Mouse (Mus musculus): ENCODE measurements around the gene Rpp40. TPM values are rescaled to one million over a fixed set of nuclear protein-coding genes. Genes with fewer than 3 reads are reported as not detected.

The Rpp40 gene
- total and polyA plus RNA-seq, 3 experiments = 11.4 to 15.3 (median 13.2) TPM

DNA sequence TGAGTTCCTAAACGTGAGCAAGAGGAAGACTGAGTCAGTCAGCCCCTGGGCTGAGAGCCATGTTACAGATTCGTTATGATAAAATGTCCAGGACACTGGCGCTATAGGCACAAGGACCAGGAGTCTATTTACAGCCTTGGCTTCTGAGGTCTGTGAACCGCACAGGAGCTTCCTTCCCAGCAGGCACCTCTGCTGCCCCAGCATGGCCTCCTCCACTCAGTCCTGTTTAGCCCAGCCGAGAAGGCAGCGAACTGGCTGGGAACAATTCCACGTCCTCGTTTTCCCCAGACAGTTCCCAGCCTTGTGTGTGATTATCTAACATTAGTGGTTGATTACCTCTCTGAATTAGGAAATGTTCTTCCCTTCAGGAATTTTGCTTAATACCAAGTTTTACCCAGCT is 45.2 kb downstream of the Rpp40 start:
- H3K27me3 ChIP-seq (ENCODE audit: insufficient read depth, low read length) = no peaks in the 10 kb centered on the region
- H3K4me3 ChIP-seq (ENCODE audit: low read depth, low read length) = no peak overlapping the region
- H3K36me3 ChIP-seq (replicated peaks) = peaks cover 100% of the 10 kb centered on the region
- no peak for ATAC-seq (ENCODE audit: extremely low read depth, insufficient number of reproducible peaks, low FRiP score, poor library complexity, severe bottlenecking)
- TF ChIP-seq POLR2AphosphoS5 (IDR thresholded peaks at IDR 0.05; ENCODE audit: insufficient replicate concordance, low read depth, low read length) = no peak
- no peak for TF ChIP-seq CTCF (IDR thresholded peaks at IDR 0.05; ENCODE audit: low read depth, low read length)
- TF ChIP-seq GATA1 (IDR thresholded peaks at IDR 0.05; ENCODE audit: borderline replicate concordance, low read length) = no peak
- no peak for TF ChIP-seq TAL1 (conservative IDR thresholded peaks at IDR 0.05; ENCODE audit: low read depth, low read length)
- TF ChIP-seq GATA2 (IDR thresholded peaks at IDR 0.05; ENCODE audit: borderline replicate concordance, low read depth, low read length) = no peak
- DNase-seq (ENCODE audit: low spot score) = no peak
- no peaks in the 10 kb centered on the region for H3K4me1 ChIP-seq (ENCODE audit: insufficient read depth, low read depth, low read length)
- H3K9me3 ChIP-seq (replicated peaks) = no peaks in the 10 kb centered on the region

DNA sequence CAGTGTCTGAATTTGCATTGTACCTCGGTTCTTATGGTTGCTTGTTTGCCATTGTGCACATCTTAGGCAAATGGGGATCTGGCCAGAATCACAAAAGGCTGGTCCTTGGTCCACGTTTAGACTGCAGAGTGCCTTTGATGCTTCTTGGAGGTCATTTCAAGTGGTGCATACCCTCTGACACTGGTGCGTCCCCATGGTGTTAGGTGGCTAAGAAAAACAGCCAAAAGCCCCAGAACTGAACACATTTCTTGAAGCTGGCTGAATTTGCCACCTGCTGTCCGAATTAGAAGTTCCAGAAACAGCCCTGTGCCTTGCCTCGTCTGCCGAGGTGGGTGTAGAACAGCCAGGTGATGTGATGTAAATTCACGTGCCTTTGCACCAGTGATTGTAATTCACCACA is 48.7 kb downstream of the Rpp40 start:
- H3K27me3 ChIP-seq (ENCODE audit: insufficient read depth, low read length) = no peaks in the 10 kb centered on the region
- TF ChIP-seq GATA2 (IDR thresholded peaks at IDR 0.05; ENCODE audit: borderline replicate concordance, low read depth, low read length) = no peak
- TF ChIP-seq TAL1 (conservative IDR thresholded peaks at IDR 0.05; ENCODE audit: low read depth, low read length) = no peak
- TF ChIP-seq POLR2AphosphoS5 (IDR thresholded peaks at IDR 0.05; ENCODE audit: insufficient replicate concordance, low read depth, low read length) = no peak
- TF ChIP-seq GATA1 (IDR thresholded peaks at IDR 0.05; ENCODE audit: borderline replicate concordance, low read length) = no peak
- TF ChIP-seq CTCF (IDR thresholded peaks at IDR 0.05; ENCODE audit: low read depth, low read length) = no peak
- H3K4me3 ChIP-seq (ENCODE audit: low read depth, low read length) = no peak overlapping the region
- DNase-seq (ENCODE audit: low spot score) (no peak), ATAC-seq (ENCODE audit: extremely low read depth, insufficient number of reproducible peaks, low FRiP score, poor library complexity, severe bottlenecking) (no peak)
- H3K9me3 ChIP-seq (replicated peaks) = no peaks in the 10 kb centered on the region
- H3K36me3 ChIP-seq (replicated peaks) = peaks cover 100% of the 10 kb centered on the region
- H3K4me1 ChIP-seq (ENCODE audit: insufficient read depth, low read depth, low read length) = peaks cover 2% of the 10 kb centered on the region; the same call in 1 of the 2 replicates

- Histone ChIP-seq H3K36me3 (replicated peaks) (peaks cover 93% of the 10 kb centered on the region), H3K27me3 (ENCODE audit: insufficient read depth, low read length) (no peaks in the 10 kb centered on the region), H3K9me3 (replicated peaks) (no peaks in the 10 kb centered on the region), H3K4me1 (ENCODE audit: insufficient read depth, low read depth, low read length) (peaks cover 12% of the 10 kb centered on the region), H3K4me3 (ENCODE audit: low read depth, low read length) (no peak overlapping the region)
- no peak for TF ChIP-seq POLR2AphosphoS5 (IDR thresholded peaks at IDR 0.05; ENCODE audit: insufficient replicate concordance, low read depth, low read length)
- TF ChIP-seq CTCF (IDR thresholded peaks at IDR 0.05; ENCODE audit: low read depth, low read length) = no peak
- DNase-seq (ENCODE audit: low spot score) (no peak), ATAC-seq (ENCODE audit: extremely low read depth, insufficient number of reproducible peaks, low FRiP score, poor library complexity, severe bottlenecking) (no peak)
Observed at GRCm38 (mm10) chr13:35852851-35853575, 53.1 kb downstream of the Rpp40 start.

DNA sequence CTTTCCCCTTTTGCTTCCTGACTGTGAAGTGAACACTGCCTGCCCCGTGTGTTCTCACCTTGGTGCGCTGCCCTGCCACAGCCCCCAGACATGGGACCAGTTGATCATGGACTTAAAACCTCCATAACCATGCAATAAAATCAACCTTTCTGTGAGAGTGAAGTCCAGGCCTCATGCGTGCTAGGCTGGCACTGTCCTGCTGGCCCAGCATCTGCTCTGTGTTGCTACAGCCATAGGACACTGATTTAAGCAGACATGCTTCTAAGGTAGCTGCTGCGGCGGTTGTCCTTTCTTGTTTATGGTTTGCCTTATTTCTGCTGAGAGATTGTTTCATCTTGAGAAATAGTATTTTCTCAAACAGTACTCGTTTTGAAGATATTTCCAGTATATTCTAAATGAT is 54.6 kb downstream of the Rpp40 start:
- no peak for TF ChIP-seq POLR2AphosphoS5 (IDR thresholded peaks at IDR 0.05; ENCODE audit: insufficient replicate concordance, low read depth, low read length)
- no peak for TF ChIP-seq GATA1 (IDR thresholded peaks at IDR 0.05; ENCODE audit: borderline replicate concordance, low read length)
- TF ChIP-seq CTCF (IDR thresholded peaks at IDR 0.05; ENCODE audit: low read depth, low read length) = no peak
- TF ChIP-seq GATA2 (IDR thresholded peaks at IDR 0.05; ENCODE audit: borderline replicate concordance, low read depth, low read length) = no peak
- no peak for TF ChIP-seq TAL1 (conservative IDR thresholded peaks at IDR 0.05; ENCODE audit: low read depth, low read length)
- DNase-seq (ENCODE audit: low spot score) (no peak), ATAC-seq (ENCODE audit: extremely low read depth, insufficient number of reproducible peaks, low FRiP score, poor library complexity, severe bottlenecking) (no peak)
- no peak overlapping the region for H3K4me3 ChIP-seq (ENCODE audit: low read depth, low read length)
- peaks cover 92% of the 10 kb centered on the region for H3K36me3 ChIP-seq (replicated peaks)
- peaks cover 16% of the 10 kb centered on the region for H3K4me1 ChIP-seq (ENCODE audit: insufficient read depth, low read depth, low read length)
- no peaks in the 10 kb centered on the region for H3K27me3 ChIP-seq (ENCODE audit: insufficient read depth, low read length)
- no peaks in the 10 kb centered on the region for H3K9me3 ChIP-seq (replicated peaks)

- ATAC-seq (ENCODE audit: extremely low read depth, insufficient number of reproducible peaks, low FRiP score, poor library complexity, severe bottlenecking) (no peak), DNase-seq (ENCODE audit: low spot score) (no peak)
- Histone ChIP-seq H3K4me1 (ENCODE audit: insufficient read depth, low read depth, low read length) (peaks cover 20% of the 10 kb centered on the region), H3K36me3 (replicated peaks) (peaks cover 92% of the 10 kb centered on the region), H3K9me3 (replicated peaks) (no peaks in the 10 kb centered on the region), H3K4me3 (ENCODE audit: low read depth, low read length) (no peak overlapping the region), H3K27me3 (ENCODE audit: insufficient read depth, low read length) (no peaks in the 10 kb centered on the region)
- TF ChIP-seq TAL1 (conservative IDR thresholded peaks at IDR 0.05; ENCODE audit: low read depth, low read length) = no peak
- TF ChIP-seq GATA2 (IDR thresholded peaks at IDR 0.05; ENCODE audit: borderline replicate concordance, low read depth, low read length) = no peak
- TF ChIP-seq GATA1 (IDR thresholded peaks at IDR 0.05; ENCODE audit: borderline replicate concordance, low read length) = no peak
- no peak for TF ChIP-seq POLR2AphosphoS5 (IDR thresholded peaks at IDR 0.05; ENCODE audit: insufficient replicate concordance, low read depth, low read length)
- no peak for TF ChIP-seq CTCF (IDR thresholded peaks at IDR 0.05; ENCODE audit: low read depth, low read length)
Observed at GRCm38 (mm10) chr13:35848694-35849093, 57.5 kb downstream of the Rpp40 start.

DNA sequence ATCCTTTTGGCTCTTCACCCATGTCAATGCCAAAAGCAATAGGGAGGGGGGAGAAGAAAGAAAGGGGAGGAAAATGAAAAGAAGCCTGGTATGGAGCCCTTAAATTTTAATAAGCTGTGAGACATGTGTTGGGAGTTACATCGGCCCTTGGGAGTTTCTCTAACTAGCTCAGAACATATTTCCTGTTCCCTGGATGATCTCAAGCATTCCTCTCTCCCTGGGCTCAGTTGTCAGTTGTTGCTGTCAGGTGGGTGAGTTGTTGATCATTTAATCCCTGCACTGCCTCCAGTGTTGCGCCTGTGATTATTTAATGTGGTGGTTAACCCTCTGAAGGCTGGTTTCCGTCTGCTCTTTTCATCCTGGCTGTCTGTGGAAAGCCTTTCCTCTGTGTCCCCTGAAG is 60.9 kb downstream of the Rpp40 start:
- Histone ChIP-seq H3K27me3 (ENCODE audit: insufficient read depth, low read length) (no peaks in the 10 kb centered on the region), H3K4me3 (ENCODE audit: low read depth, low read length) (no peak overlapping the region), H3K4me1 (ENCODE audit: insufficient read depth, low read depth, low read length) (peaks cover 24% of the 10 kb centered on the region), H3K9me3 (replicated peaks) (no peaks in the 10 kb centered on the region), H3K36me3 (replicated peaks) (peaks cover 96% of the 10 kb centered on the region)
- ATAC-seq (ENCODE audit: extremely low read depth, insufficient number of reproducible peaks, low FRiP score, poor library complexity, severe bottlenecking) (no peak), DNase-seq (ENCODE audit: low spot score) (no peak)
- TF ChIP-seq GATA1 (IDR thresholded peaks at IDR 0.05; ENCODE audit: borderline replicate concordance, low read length) (no peak), POLR2AphosphoS5 (IDR thresholded peaks at IDR 0.05; ENCODE audit: insufficient replicate concordance, low read depth, low read length) (no peak), GATA2 (IDR thresholded peaks at IDR 0.05; ENCODE audit: borderline replicate concordance, low read depth, low read length) (no peak), TAL1 (conservative IDR thresholded peaks at IDR 0.05; ENCODE audit: low read depth, low read length) (no peak), CTCF (IDR thresholded peaks at IDR 0.05; ENCODE audit: low read depth, low read length) (no peak)

Other genes with a start within 250 kb of the Rpp40 start
- gene Cdyl, start 246.5 kb downstream of the Rpp40 start, total RNA-seq (2014; fragmentation: Nextera tagmentation) = 104 and 115 TPM in 2 replicates
- 46.5 and 47.9 TPM in 2 replicates for gene Cdyl, start 246.5 kb downstream of the Rpp40 start, total RNA-seq (2017)
- gene Cdyl, start 246.5 kb downstream of the Rpp40 start, polyA plus RNA-seq (2012) = 36.3 and 42.3 TPM in 2 replicates
- gene Ppp1r3g, start 52.5 kb upstream of the Rpp40 start, total RNA-seq (2014; fragmentation: Nextera tagmentation) = not detected in 2 replicates
- 0.05 and 0.81 TPM in 2 replicates for gene Ppp1r3g, start 52.5 kb upstream of the Rpp40 start, total RNA-seq (2017)
- gene Ppp1r3g, start 52.5 kb upstream of the Rpp40 start, polyA plus RNA-seq (2012) = 0.10 and 0.11 TPM in 2 replicates
- 30.8 and 57.6 TPM in 2 replicates for gene Fars2, start 211.1 kb upstream of the Rpp40 start, total RNA-seq (2014; fragmentation: Nextera tagmentation)
- 54.6 and 55.0 TPM in 2 replicates for gene Fars2, start 211.1 kb upstream of the Rpp40 start, total RNA-seq (2017)
- gene Fars2, start 211.1 kb upstream of the Rpp40 start, polyA plus RNA-seq (2012) = 32.0 and 35.9 TPM in 2 replicates
- 21.4 and 25.9 TPM in 2 replicates for gene Lyrm4, start 211.2 kb upstream of the Rpp40 start, total RNA-seq (2014; fragmentation: Nextera tagmentation)
- 32.4 and 35.3 TPM in 2 replicates for gene Lyrm4, start 211.2 kb upstream of the Rpp40 start, total RNA-seq (2017)
- 4.9 and 6.0 TPM in 2 replicates for gene Lyrm4, start 211.2 kb upstream of the Rpp40 start, polyA plus RNA-seq (2012)

Measured in G1E (cell line).